Mouse (Mus musculus): ENCODE data around the gene Ccdc58. TPM values are rescaled to one million over a fixed set of nuclear protein-coding genes. Genes with fewer than 3 reads are reported as not detected.
"Not testable (repeated sequence)": the region's sequence is repeated elsewhere in the genome, so short reads cannot be mapped to it uniquely, and the experiment has no call there.

The Ccdc58 gene
- total RNA-seq, 2 experiments from 2014 or later = 38.3 to 42.4 TPM

DNA sequence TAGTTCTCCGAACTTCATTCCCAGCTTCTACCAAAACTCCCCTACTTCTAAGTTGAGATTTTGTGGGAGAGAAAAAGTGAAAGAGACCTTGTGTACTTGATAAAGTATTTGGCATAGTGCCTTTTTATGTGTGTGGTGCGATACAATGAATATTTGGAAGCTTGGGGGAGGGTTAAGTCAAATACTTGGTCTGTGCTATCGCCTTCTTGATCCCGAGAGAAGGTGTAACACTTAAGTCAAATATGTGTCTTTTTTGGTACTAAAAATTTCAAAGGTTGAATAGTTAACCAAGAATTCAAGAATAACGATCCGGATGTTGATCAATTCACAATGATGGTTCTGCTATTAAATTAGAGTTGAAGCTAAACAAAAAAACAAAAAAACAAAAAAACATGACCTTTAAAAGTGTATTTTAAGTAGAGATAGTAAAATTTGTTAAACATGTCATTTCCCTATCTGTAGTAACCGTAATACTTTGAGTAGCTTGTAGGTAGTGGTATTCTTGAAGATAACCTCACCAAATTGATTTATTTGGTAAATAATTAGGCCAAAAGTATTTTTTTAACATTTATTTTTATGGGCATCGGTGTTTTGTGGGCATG is 1.0 kb downstream of the Ccdc58 start:
- no peak for DNase-seq (ENCODE audit: low spot score in 2 of 2)

- DNase-seq (ENCODE audit: low spot score in 2 of 2) = no peak
Observed at GRCm38 (mm10) chr16:36074772-36075171, 3.3 kb downstream of the Ccdc58 start.

DNA sequence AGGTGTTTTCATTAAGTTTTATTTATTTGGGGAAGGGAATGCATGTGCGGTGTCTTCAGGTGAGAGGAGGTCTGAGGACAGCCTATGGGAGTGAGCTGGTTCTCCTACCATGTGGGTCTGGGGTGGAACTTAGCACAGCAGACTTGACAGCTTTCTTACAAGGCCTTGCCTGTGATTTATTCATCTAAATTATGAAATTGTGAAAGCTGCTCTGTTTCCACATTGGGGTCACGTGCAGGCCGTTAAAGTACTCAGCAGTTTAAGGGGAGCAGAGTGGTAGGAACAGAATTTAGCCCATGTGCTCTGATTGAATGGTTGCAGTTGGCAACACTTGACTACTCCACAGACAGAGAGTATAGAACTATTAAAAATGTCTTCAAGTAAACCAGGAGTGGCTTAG is 8.4 kb downstream of the Ccdc58 start:
- DNase-seq (ENCODE audit: low spot score in 2 of 2) = no peak

GRCm38 (mm10) chr16:36087846-36088245 is 16.4 kb downstream of the Ccdc58 start:
- no peak for DNase-seq (ENCODE audit: low spot score in 2 of 2)

DNA sequence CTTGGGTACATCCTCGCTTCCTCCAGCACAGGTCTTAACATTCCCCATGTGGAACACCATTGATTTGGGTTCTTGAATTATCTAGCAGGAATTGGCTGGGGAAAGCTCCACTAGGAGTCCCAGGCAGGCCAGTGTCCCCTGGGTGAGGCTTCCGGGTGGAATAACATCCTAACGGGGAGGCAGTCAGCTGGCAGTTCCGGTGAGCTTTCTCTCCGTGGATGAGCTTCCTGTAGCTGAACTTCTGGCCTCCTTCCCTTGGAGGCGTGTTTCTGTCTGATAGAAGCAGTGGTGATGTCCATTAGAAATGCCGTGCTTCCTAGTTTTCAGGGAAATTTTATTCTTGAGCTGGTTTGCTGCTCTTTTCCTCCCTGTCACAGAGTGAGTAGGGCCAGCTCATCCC is 17.6 kb downstream of the Ccdc58 start:
- no peak for DNase-seq (ENCODE audit: low spot score in 2 of 2)

GRCm38 (mm10) chr16:36089850-36090616 is 18.5 kb downstream of the Ccdc58 start:
- no peak for DNase-seq (ENCODE audit: low spot score in 2 of 2)

GRCm38 (mm10) chr16:36090785-36091509 is 19.5 kb downstream of the Ccdc58 start:
- no peak for DNase-seq (ENCODE audit: low spot score in 2 of 2)

GRCm38 (mm10) chr16:36094079-36094478 is 22.6 kb downstream of the Ccdc58 start:
- DNase-seq (ENCODE audit: low spot score in 2 of 2) = no peak

DNA sequence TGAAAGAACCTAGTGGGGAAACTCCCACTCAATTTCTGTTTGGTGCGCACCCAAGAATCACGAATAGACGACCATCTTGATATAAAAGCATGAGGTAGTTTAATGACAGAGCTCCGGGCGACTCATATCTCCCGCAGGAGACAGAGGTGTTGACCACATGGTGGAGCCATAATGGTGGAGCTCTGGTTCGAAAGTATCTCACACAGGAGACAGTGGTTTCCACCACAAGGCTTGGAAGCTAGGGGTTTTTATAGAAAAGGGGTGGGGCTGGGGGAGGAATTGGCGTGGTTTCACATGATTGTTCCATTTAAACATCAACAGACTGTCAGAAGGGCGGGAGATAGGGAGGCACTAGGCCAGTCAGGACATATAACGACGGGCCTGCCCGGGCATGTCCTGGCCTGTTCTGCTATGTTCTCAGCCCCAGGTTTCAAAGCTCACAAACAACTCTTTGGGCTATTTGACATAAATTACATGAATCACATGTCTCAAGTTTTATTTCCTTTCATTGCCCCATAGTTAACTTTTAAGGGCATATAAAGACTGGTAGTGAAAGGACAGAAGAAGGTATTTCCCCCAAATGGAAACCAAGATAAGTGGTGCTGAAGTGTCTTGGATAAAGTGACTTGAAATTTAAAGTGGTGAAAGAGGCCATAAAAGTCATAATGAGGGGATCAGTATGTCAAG is 26.5 kb downstream of the Ccdc58 start:
- DNase-seq (ENCODE audit: low spot score in 2 of 2) = not testable (repeated sequence)

DNA sequence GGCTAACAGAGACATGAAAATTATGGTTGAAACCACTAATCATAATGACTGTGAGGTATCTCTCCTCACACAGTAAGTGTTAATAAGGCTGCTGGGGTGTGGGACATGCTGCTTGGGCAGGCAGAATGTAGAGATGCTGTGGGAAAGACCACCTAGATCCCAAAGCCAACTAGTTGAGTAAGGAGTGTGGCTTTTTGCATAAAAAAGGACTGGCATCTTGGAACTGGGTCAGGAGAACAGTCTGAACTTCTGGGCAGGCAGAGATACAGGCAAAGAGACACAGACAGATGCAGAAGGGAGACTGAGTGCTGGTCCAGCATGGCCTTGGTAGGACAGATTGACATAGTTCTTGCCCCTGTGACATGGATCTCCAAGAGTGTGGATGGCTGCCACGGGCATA is 30.0 kb downstream of the Ccdc58 start:
- DNase-seq (ENCODE audit: low spot score in 2 of 2) = no peak

GRCm38 (mm10) chr16:36102211-36102610 is 30.7 kb downstream of the Ccdc58 start:
- no peak for DNase-seq (ENCODE audit: low spot score in 2 of 2)

DNA sequence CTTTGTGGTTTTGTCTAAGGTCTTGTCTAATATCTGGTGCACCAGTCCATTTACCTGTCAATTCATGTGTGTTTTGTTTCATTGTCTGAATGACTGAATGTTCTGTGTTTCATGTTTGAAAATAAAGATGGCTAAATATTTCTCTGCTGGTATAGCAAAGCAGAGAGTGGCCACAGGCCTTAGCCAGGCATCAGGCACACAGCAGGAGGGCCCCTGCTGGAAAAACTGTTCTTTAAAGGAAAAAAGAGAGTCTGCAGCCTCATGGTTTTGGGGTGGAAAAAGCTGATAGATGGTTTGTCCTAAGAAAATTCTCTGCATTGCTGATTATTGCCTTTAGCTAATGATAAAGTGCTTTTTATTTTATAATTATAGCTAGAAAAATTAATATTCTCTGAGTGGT is 40.0 kb downstream of the Ccdc58 start:
- not testable (repeated sequence) for DNase-seq (ENCODE audit: low spot score in 2 of 2)

DNA sequence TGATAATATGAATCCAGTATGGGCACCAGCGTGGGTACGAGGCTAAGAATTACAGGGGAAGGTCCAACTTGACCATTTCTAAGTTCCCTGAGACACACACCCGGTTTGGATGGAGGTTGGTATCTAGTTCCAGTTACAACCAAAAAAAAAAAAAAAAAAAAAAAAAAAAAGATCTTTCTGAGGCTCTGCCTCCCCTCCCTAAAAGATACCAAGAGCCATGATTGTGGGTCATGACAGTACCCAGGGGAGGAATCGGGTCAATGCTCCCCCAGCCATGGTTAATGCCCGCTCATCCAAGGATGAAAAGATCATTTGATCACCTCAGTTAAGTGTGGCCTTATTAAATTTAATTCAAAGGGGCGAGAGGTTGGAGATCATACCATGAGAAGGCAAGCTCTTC is 44.3 kb downstream of the Ccdc58 start:
- DNase-seq (ENCODE audit: low spot score in 2 of 2) = not testable (repeated sequence)

- DNase-seq (ENCODE audit: low spot score in 2 of 2) = no peak
Observed at GRCm38 (mm10) chr16:36128092-36128491, 56.6 kb downstream of the Ccdc58 start.

- DNase-seq (ENCODE audit: low spot score in 2 of 2) = no peak
Observed at GRCm38 (mm10) chr16:36131141-36131540, 59.7 kb downstream of the Ccdc58 start, which contains the start of gene Csta1. Gene Csta1 (minus strand): TSS chr16:36131241.

- no peak for DNase-seq (ENCODE audit: low spot score in 2 of 2)
Observed at GRCm38 (mm10) chr16:36138201-36138600, 66.7 kb downstream of the Ccdc58 start.

Other genes with a start within 250 kb of the Ccdc58 start
- 1 to 10 TPM; 4.9 to 5.2 TPM for gene Parp14, start 200.1 kb upstream of the Ccdc58 start, total RNA-seq (2021)
- 1 to 10 TPM; 7.6 TPM for gene Parp9, start 133.2 kb upstream of the Ccdc58 start, total RNA-seq (2021)
- gene Dtx3l, start 132.5 kb upstream of the Ccdc58 start, total RNA-seq (2021) = 1 to 10 TPM; 4.6 to 5.5 TPM
- 10 to 100 TPM; 62.5 to 71.0 TPM for gene Kpna1, start 92.9 kb upstream of the Ccdc58 start, total RNA-seq (2021)
- 1 to 10 TPM; 5.0 to 5.3 TPM for gene Wdr5b, start 30.5 kb upstream of the Ccdc58 start, total RNA-seq (2021)
- gene Fam162a, start 91 bp upstream of the Ccdc58 start, total RNA-seq (2021) = 100 to 1,000 TPM in 1 of 2 experiments, 10 to 100 TPM in 1; 95.0 to 107 TPM
- not detected for gene Csta1, start 59.6 kb downstream of the Ccdc58 start, total RNA-seq (2021)
- 1 to 10 TPM; 1.1 to 1.8 TPM for gene Stfa2l1, start 85.1 kb downstream of the Ccdc58 start, total RNA-seq (2021)
- 1 to 10 TPM in 1 of 2 experiments, under 1 TPM in 1; 0.81 to 5.7 TPM for gene Gm5483, start 112.5 kb downstream of the Ccdc58 start, total RNA-seq (2021)
- not detected for gene Gm5416, start 138.7 kb downstream of the Ccdc58 start, total RNA-seq (2021)
- under 1 TPM in 1 of 2 experiments, not detected in 1; 0.65 TPM for gene 2010005H15Rik, start 149.8 kb downstream of the Ccdc58 start, total RNA-seq (2021)
- 1 to 10 TPM; 1.6 to 5.6 TPM for gene Stfa1, start 205.3 kb downstream of the Ccdc58 start, total RNA-seq (2021)

Data from gastrocnemius, postnatal 4 days (tissue).